Mouse (Mus musculus) neural tube, embryonic 14.5 days (tissue): ENCODE results near the gene Tmem104. TPM values are rescaled to one million over a fixed set of nuclear protein-coding genes. Genes with fewer than 3 reads are reported as not detected.
A peak's percentile ranks its signal among the peaks of the same experiment; 100 is the strongest.

Source experiments
- ATAC-seq: fragments of 200-750 bp; cut with Nextera tagmentation; 2 replicates; pipeline ENCODE4 v1.8.0; 2017; ENCODE audit warnings: low read depth, mild to moderate bottlenecking, moderate TSS enrichment, moderate library complexity
- H3K27ac ChIP-seq: fragments of 300-500 bp; sonication (generic); 2 replicates; pipeline ENCODE4 v1.5.1; 2014; ENCODE audit warnings: low read depth, mild to moderate bottlenecking, control low read depth, low read length, moderate library complexity, mixed read lengths
- H3K27me3 ChIP-seq: fragments of 300-500 bp; sonication (generic); 2 replicates; pipeline ENCODE4 v1.6.1; 2014; ENCODE audit warnings: low read length; ENCODE audit not compliant: control insufficient read depth, insufficient read depth
- H3K36me3 ChIP-seq: fragments of 300-500 bp; sonication (generic); 2 replicates; pipeline ENCODE4 v1.6.1; 2014; ENCODE audit warnings: low read length, mixed read lengths; ENCODE audit not compliant: control insufficient read depth, insufficient read depth
- H3K4me1 ChIP-seq: fragments of 300-500 bp; sonication (generic); 2 replicates; pipeline ENCODE4 v1.6.1; 2014; ENCODE audit warnings: low read length; ENCODE audit not compliant: control insufficient read depth, insufficient read depth
- H3K4me2 ChIP-seq: fragments of 300-500 bp; sonication (generic); 2 replicates; pipeline ENCODE4 v1.6.1; 2014; ENCODE audit warnings: mild to moderate bottlenecking, low read depth, low read length, control low read depth
- H3K4me3 ChIP-seq: fragments of 300-500 bp; sonication (generic); 2 replicates; pipeline ENCODE4 v1.5.1; 2014; ENCODE audit warnings: low read depth, low read length, control low read depth, mixed read lengths
- H3K9ac ChIP-seq: fragments of 300-500 bp; sonication (generic); replicated peaks from 2 replicates; pipeline ENCODE4 v1.6.1; 2014; ENCODE audit warnings: low read depth, mild to moderate bottlenecking, control low read depth, low read length, mixed read lengths
- H3K9me3 ChIP-seq: fragments of 300-500 bp; sonication (generic); 2 replicates; pipeline ENCODE4 v1.6.1; 2016; ENCODE audit warnings: low read length; ENCODE audit not compliant: control insufficient read depth
- WGBS: fragments of 180-500 bp; shearing (Covaris S2); extraction: QIAGEN DNeasy Blood & Tissue Kit; methylation state at CpG from one replicate; pipeline ENCODE4 v1.1.7; 2014; 5-methylcytosine and 5-hydroxymethylcytosine counted together
- polyA plus RNA-seq: library from polyadenylated mRNA; unstranded; fragments of >200 nt; fragmentation: Nextera tagmentation; extraction: Ambion mirVana; gene quantifications from 2 replicates; pipeline ENCODE4 v1.2.1, GENCODE M21; 2014

The Tmem104 gene
- polyA plus RNA-seq, 1 experiment from 2014 or later = 8.9 TPM

DNA sequence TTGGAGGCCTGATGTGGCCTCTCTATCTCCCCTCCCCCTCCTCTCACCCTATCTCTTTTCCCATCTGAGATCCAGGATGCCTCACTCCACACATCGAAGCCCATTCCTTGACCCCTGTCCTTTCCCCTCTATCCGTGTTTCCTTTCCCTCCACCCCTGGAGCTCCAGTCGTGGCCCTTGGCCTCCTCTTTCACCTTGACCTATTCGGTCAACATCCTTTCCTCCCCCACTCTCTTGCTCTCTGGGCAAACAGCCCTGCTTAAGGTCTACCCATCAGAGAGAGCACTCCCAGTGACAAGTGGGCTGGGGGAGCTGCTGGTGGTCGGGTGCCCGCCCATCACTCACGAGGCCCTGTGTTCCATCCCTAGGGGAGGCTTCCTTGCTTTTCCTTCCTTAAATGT lies 86.4 kb downstream of the Tmem104 start:
- Histone ChIP-seq H3K9ac (no peak overlapping the region), H3K4me2 (no peak overlapping the region), H3K36me3 (peaks cover 7% of the 10 kb centered on the region), H3K27ac (no peak overlapping the region), H3K27me3 (peaks cover under 1% of the 10 kb centered on the region; the same call in 1 of the 2 replicates), H3K9me3 (no peaks in the 10 kb centered on the region), H3K4me3 (no peak overlapping the region), H3K4me1 (peaks cover 9% of the 10 kb centered on the region)
- 76% methylated on average over 7 of the region's 7 CpGs for WGBS
- no peak for ATAC-seq

DNA sequence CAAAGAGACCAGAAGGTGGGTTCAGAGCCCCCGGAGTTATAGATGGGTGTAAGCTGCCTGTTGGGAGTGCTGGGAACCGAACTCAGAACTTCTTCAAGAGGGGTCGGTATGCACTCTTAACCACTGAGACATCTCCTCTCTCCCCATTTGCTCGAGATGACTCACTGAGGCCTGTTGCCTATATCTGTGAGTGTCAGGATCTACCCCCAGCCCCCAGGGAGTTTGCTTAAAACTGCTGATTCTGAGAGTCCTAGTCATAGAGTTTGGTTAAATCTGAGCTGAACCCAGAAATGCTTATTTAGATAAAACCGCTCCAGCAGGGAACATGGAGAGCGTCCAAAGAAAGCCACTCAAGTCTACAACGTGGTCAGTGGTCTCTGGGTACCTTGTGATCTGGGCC lies 86.9 kb downstream of the Tmem104 start:
- Histone ChIP-seq H3K9me3 (no peaks in the 10 kb centered on the region), H3K9ac (no peak overlapping the region), H3K27ac (no peak overlapping the region), H3K4me2 (no peak overlapping the region), H3K36me3 (peaks cover 5% of the 10 kb centered on the region), H3K4me1 (peaks cover 9% of the 10 kb centered on the region), H3K4me3 (no peak overlapping the region), H3K27me3 (no peaks in the 10 kb centered on the region)
- 87% methylated on average over 7 of the region's 7 CpGs for WGBS
- ATAC-seq = no peak

DNA sequence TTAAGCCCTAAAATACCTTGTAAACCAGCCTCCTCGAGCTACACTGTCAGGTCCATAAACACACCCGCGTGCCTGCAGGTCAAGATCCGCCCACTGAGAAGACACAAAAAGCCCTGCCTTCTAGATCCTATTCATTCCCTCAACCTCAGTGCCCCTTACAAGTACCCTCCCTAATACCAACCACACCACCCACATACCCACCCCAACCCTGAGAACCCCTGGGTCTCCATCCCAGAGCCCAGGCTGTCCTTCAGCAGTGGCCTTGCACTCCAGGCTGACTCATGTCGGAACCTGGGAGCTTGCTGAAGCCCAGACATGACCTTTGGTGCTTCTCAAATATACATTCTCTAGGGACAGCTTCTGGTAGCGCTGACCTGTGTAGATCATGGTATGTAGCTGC lies 87.5 kb downstream of the Tmem104 start:
- 79% methylated on average over 6 of the region's 6 CpGs for WGBS
- Histone ChIP-seq H3K36me3 (no peaks in the 10 kb centered on the region; the same call in none of the 2 replicates), H3K27me3 (no peaks in the 10 kb centered on the region), H3K4me1 (peaks cover 9% of the 10 kb centered on the region), H3K27ac (no peak overlapping the region), H3K9ac (no peak overlapping the region), H3K4me2 (no peak overlapping the region), H3K9me3 (no peaks in the 10 kb centered on the region), H3K4me3 (no peak overlapping the region)
- no peak for ATAC-seq

DNA sequence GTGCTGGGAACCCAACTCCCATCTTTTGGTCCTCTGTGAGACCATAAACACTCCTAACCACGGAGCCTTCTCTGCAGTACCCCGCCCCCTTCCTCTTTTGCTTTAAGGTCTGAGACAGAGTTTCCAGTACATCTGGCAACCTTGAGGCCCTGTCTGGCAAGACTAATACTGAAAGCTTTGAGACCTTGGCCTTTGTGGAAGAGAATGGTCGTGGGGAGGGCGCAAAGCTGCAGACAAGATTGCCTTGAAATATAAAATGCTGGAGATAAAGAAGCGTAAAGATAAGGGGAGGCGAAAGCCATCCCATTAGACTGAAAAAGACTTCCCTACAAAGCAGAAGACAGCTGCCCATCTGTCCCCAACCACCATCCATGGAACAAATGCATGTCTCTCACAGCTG lies 88.2 kb downstream of the Tmem104 start:
- Histone ChIP-seq H3K27me3 (no peaks in the 10 kb centered on the region), H3K4me2 (peak overlapping the region; percentile 77), H3K9me3 (no peaks in the 10 kb centered on the region), H3K4me1 (peaks cover 9% of the 10 kb centered on the region), H3K36me3 (no peaks in the 10 kb centered on the region; the same call in none of the 2 replicates), H3K27ac (no peak overlapping the region), H3K4me3 (no peak overlapping the region), H3K9ac (no peak overlapping the region)
- no peak for ATAC-seq
- 86% methylated on average over 6 of the region's 6 CpGs for WGBS

DNA sequence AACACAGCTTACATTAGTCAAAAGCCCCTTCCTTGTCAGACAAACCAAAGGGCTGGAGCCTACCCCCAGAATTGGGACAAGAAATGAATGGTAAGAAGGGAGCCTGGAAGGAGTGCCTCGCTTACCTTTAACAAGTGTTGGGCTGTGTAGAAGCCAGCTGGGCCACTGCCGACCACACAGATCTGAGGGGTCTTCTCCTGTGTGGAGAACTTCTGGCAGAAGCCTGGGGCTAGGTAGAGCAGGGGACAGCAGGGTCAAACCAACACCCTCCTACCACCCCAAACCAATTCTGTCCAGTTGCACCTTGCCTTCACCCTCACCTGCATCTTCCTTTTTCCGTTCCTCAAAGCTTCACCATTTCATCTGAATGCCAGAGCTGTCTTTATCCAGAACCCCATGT lies 88.7 kb downstream of the Tmem104 start:
- no peaks in the 10 kb centered on the region; the same call in none of the 2 replicates for H3K36me3 ChIP-seq
- H3K27me3 ChIP-seq = no peaks in the 10 kb centered on the region
- ATAC-seq = no peak

DNA sequence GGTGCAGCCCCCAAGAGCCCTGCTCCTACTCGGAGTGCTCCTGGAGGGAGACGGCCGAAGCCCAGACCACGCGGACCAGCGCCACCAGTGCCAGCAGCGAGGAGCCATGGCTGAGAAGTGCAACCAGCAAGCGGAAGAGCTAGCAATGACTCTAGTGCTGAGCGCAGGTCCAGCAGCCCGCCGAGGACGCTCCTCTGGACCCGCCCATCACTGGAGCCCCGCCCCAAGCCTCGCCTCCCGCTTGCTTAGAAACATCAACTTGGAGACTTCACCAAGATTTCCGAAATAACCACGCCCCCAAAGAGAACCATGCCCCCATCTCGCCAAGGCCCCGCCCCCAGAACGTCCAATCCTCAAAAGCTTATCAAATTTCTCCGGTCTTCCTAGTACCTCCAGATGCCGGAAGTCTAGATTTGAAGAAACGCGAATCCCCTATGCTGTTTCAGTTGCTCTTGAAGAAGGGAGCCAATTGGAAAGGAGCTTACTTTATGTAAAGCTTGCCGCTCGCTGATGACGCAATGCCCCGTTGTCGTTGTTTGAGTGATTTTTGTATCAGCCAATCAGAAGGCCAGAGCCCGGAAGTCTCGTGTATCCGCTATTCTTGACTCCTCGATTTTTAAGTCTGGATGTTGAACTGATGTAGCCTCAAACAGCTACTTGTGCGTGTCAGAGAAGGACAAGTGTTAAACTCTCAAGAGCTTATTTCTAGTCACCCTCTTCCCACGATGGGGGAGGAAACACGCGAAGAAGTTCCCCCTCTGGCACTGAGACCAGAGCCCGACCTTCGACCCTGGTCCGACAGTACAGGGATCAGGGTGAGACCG lies 89.7 kb downstream of the Tmem104 start, which contains the start of gene Fdxr:
Gene Fdxr, minus strand, starts transcription at position 271 of the 824 bp plus-strand sequence.
- no peaks in the 10 kb centered on the region for H3K9me3 ChIP-seq
- under 1% methylated on average over 42 of the region's 42 CpGs for WGBS

More for the DNA sequence above, 88.7 kb downstream of the Tmem104 start:
- Histone ChIP-seq H3K4me2 (peak overlapping the region; percentile 77), H3K4me1 (peaks cover 9% of the 10 kb centered on the region), H3K9ac (peak overlapping the region; percentile 61; the same call in 1 of the 2 replicates), H3K9me3 (no peaks in the 10 kb centered on the region), H3K27ac (peak overlapping the region; percentile 91), H3K4me3 (peak overlapping the region; percentile 55)
- WGBS = 53% methylated on average over 3 of the region's 3 CpGs

DNA sequence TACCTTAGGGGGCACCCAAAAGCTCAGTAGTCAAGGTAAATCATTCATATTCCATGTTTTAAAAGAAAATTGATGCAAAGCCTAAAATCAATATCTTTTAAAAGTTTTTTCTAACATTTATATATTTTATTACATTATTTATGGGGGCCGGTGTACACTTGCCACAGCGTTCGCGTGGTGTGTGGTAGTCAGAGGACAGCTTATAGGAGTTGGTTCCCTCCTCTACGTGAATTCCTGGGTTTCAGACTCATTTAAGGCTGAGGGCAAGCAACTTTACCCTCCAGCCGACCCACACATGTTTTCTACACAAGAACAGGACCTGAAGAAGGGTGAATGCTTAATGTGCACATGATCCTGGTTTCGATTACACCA lies 90.3 kb downstream of the Tmem104 start:
- Histone ChIP-seq H3K9me3 (no peaks in the 10 kb centered on the region), H3K27me3 (no peaks in the 10 kb centered on the region), H3K4me2 (peak overlapping the region; percentile 68), H3K4me1 (peaks cover 9% of the 10 kb centered on the region), H3K36me3 (no peaks in the 10 kb centered on the region), H3K27ac (peak overlapping the region; percentile 75), H3K9ac (peak overlapping the region; percentile 51), H3K4me3 (peak overlapping the region; percentile 55)
- WGBS = 17% methylated on average over 7 of the region's 7 CpGs
- ATAC-seq = no peak

More for the DNA sequence above, 89.7 kb downstream of the Tmem104 start, which contains the start of gene Fdxr:
- Histone ChIP-seq H3K4me2 (peak within 1 kb of the TSS; percentile 77), H3K4me1 (peaks cover 9% of the 10 kb centered on the region), H3K9ac (peak within 1 kb of the TSS; percentile 61), H3K27ac (peak within 1 kb of the TSS; percentile 91), H3K36me3 (no peaks in the 10 kb centered on the region), H3K4me3 (peak within 1 kb of the TSS; percentile 55), H3K27me3 (no peaks in the 10 kb centered on the region)
- peak; percentile 96 for ATAC-seq

DNA sequence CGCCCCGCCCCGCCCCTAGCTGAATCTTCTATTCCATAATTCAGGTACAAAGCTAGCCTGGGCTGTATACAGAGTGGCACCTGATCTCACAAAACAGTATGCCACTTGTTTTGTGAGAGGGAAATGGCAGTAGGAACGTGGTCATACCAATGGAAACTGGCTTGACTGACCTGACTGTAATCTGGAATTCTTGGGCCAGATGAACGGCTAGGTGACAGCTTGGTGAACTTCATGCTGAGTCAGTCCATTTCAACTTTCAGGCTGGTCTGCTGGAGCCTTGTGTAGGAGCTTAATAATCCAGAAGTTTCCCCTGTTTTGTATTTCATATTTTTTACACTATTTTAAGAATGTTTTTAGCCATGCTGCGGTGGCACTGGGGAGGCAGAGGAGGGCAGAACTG lies 90.9 kb downstream of the Tmem104 start:
- no peak for ATAC-seq
- Histone ChIP-seq H3K4me2 (peak overlapping the region; percentile 68), H3K36me3 (no peaks in the 10 kb centered on the region), H3K4me1 (peaks cover 9% of the 10 kb centered on the region), H3K4me3 (no peak overlapping the region), H3K27ac (no peak overlapping the region), H3K9ac (no peak overlapping the region), H3K9me3 (no peaks in the 10 kb centered on the region), H3K27me3 (no peaks in the 10 kb centered on the region)
- WGBS = 77% methylated on average over 6 of the region's 6 CpGs

DNA sequence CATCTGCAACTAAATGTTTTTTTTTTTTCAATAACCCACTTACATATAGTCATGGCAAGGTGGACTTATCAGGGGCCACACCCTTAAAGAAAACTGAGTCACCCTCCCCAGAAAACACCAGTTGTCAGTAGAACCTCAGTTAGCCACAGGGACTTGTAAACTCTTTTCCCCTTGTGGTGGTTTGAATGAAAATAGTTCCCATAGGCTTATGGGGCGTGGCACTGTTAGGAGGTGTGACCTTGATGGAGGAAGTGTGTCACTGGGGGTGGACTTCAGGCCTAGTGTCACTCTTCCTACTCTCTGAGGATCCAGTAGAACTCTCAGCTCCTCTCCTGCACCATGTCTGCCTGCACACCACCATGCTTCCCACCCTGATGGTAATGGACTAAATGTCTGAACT lies 92.4 kb downstream of the Tmem104 start:
- peaks cover 9% of the 10 kb centered on the region for H3K4me1 ChIP-seq
- H3K36me3 ChIP-seq = no peaks in the 10 kb centered on the region
- no peak overlapping the region for H3K4me2 ChIP-seq
- H3K9ac ChIP-seq = no peak overlapping the region
- H3K27ac ChIP-seq = no peak overlapping the region
- H3K27me3 ChIP-seq = no peaks in the 10 kb centered on the region
- H3K4me3 ChIP-seq = no peak overlapping the region
- no peak for ATAC-seq
- WGBS = 56% methylated on average over 1 of the region's 1 CpGs
- H3K9me3 ChIP-seq = no peaks in the 10 kb centered on the region
